Comparison of ENCODE assay signal across 12 mouse cellular contexts in the genomic region with DNA sequence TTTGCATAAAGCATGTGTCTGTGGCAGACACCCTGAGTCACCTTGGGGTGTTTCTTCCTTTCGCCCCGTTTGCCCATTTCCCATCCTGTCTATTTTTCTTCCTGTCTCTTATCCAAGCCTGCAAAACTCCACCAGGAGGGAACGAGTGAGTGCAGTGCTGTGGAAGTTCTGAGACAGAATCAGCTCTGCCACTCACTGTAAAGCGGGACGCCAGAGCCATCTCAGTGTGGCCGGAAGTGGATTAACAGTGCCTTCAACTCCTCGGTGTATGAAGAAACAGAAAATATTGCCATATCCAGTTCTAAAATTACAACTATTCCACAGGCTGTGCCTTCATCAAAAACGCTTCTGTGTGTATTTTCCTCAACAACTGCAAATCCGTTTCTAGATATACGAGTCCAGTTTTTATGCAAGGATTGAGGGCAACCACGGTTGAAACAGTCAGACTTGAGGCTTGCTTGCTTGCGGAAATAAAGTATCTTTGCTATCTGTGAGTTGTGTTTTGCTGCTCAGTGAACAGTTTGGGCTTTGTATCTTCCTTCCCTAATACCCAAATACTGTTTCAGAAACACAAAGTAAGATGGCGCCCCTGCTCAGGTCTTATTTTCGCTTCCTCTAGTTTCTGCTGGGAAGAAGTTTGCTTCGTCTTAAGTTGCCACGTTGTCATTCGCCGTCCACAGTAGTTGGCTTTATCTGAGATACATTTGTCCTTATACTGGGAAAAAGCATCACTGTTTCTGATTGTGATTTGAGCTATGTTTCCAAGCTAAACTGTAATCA. TPM values are rescaled to one million over a fixed set of nuclear protein-coding genes. Genes with fewer than 3 reads are reported as not detected.
DNase-seq lines count a peak whose midpoint lies in the region; ATAC-seq and TF ChIP-seq lines count a peak whose summit lies in the region.
"Had no signal": no experiment of that assay in that cellular context is flagged by ENCODE, and none has a peak within 500 bp of the region (broad histone marks: within the 10 kb centered on the region; RNA-seq: fewer than 3 reads in every experiment).

No protein-coding gene starts in this region.

- intact Hi-C loops in left cerebral cortex, postnatal 10 days (cut with DNase I), result loop anchor here (5.0 kb wide), 2 partner anchors 375 to 505 kb away; no protein-coding TSS in a partner anchor

- peak overlapping the region; percentile 48 for H3K4me2 ChIP-seq in heart, postnatal 0 days (ENCODE audit: low read depth, low read length)
- no peak overlapping the region; the same call in 1 of the 2 replicates for H3K4me2 ChIP-seq in midbrain, postnatal 0 days (ENCODE audit: low read depth, low read length, poor library complexity, severe bottlenecking)
- no peak overlapping the region for H3K4me2 ChIP-seq in kidney, embryonic 14.5 days (replicated peaks; ENCODE audit: low read depth, low read length)

- ATAC-seq in heart, postnatal 0 days (ENCODE audit: insufficient read depth, low read depth), result no peak
- ATAC-seq in midbrain, postnatal 0 days (ENCODE audit: low FRiP score), result no peak
- no peak for ATAC-seq in kidney, embryonic 14.5 days (ENCODE audit: low FRiP score, low TSS enrichment)

- H3K9me3 ChIP-seq in heart, postnatal 0 days (replicated peaks; ENCODE audit: control insufficient read depth, low read length), result no peaks in the 10 kb centered on the region
- no peaks in the 10 kb centered on the region for H3K9me3 ChIP-seq in midbrain, postnatal 0 days (ENCODE audit: low read length)
- no peaks in the 10 kb centered on the region for H3K9me3 ChIP-seq in kidney, embryonic 14.5 days (ENCODE audit: control insufficient read depth, low read length)
- H3K9me3 ChIP-seq: forebrain, embryonic 13.5 days had no signal

- no peak for TF ChIP-seq CTCF in heart, postnatal 0 days (IDR thresholded peaks at IDR 0.05; ENCODE audit: low read depth)
- no peak for TF ChIP-seq CTCF in midbrain, postnatal 0 days (IDR thresholded peaks at IDR 0.05)

- DNase-seq in heart, postnatal 0 days (ENCODE audit: low spot score), result no peak
- DNase-seq in heart, adult 11 months, result no peak
- DNase-seq in 416B (ENCODE audit: low read depth), result peak; percentile 85
- DNase-seq in T-cell, adult 2 months (ENCODE audit: low spot score), result peak; percentile 36
- no peak for DNase-seq in midbrain, postnatal 0 days (ENCODE audit: low spot score)
- DNase-seq in left cerebral cortex, postnatal 10 days (ENCODE audit: extremely low spot score in 1 of 2, low spot score in 2 of 2), result no peak
- no peak for DNase-seq in gastrocnemius, postnatal 4 days (ENCODE audit: low spot score in 2 of 2)
- DNase-seq: gastrocnemius, postnatal 25 days had no signal

- no peaks in the 10 kb centered on the region for H3K27me3 ChIP-seq in heart, postnatal 0 days (ENCODE audit: control insufficient read depth, insufficient read depth, low read length)
- no peaks in the 10 kb centered on the region for H3K27me3 ChIP-seq in midbrain, postnatal 0 days (ENCODE audit: insufficient read depth, low read length)
- no peaks in the 10 kb centered on the region for H3K27me3 ChIP-seq in kidney, embryonic 14.5 days (ENCODE audit: control insufficient read depth, insufficient read depth, low read length)
- H3K27me3 ChIP-seq: forebrain, embryonic 13.5 days had no signal

- no peak overlapping the region for H3K9ac ChIP-seq in heart, postnatal 0 days (replicated peaks; ENCODE audit: low read depth, low read length)
- no peak overlapping the region for H3K9ac ChIP-seq in midbrain, postnatal 0 days (replicated peaks; ENCODE audit: low read length, poor library complexity, severe bottlenecking)
- H3K9ac ChIP-seq in kidney, embryonic 14.5 days (ENCODE audit: low read depth, low read length), result no peak overlapping the region

- H3K4me1 ChIP-seq in heart, postnatal 0 days (ENCODE audit: control insufficient read depth, insufficient read depth), result no peaks in the 10 kb centered on the region
- 0 out of 2 replicates have a peak, but pooled peaks cover 6% of the 10 kb centered on the region for H3K4me1 ChIP-seq in midbrain, postnatal 0 days (ENCODE audit: insufficient read depth, low read length)
- H3K4me1 ChIP-seq in kidney, embryonic 14.5 days (ENCODE audit: control insufficient read depth, insufficient read depth, low read length), result no peaks in the 10 kb centered on the region

- H3K36me3 ChIP-seq in heart, postnatal 0 days (replicated peaks; ENCODE audit: control insufficient read depth, insufficient read depth, low read length), result no peaks in the 10 kb centered on the region
- no peaks in the 10 kb centered on the region for H3K36me3 ChIP-seq in midbrain, postnatal 0 days (ENCODE audit: insufficient read depth, low read length)
- no peaks in the 10 kb centered on the region for H3K36me3 ChIP-seq in kidney, embryonic 14.5 days (ENCODE audit: control insufficient read depth, insufficient read depth, low read length)

- no peak overlapping the region for H3K4me3 ChIP-seq in heart, postnatal 0 days (ENCODE audit: low read depth, low read length)
- H3K4me3 ChIP-seq in midbrain, postnatal 0 days (ENCODE audit: low read depth, low read length), result no peak overlapping the region
- H3K4me3 ChIP-seq in kidney, embryonic 14.5 days (ENCODE audit: low read length), result no peak overlapping the region
- H3K4me3 ChIP-seq: forebrain, embryonic 13.5 days had no signal

- no peak for TF ChIP-seq EP300 in heart, postnatal 0 days (IDR thresholded peaks at IDR 0.05; ENCODE audit: low read depth)

- H3K27ac ChIP-seq in heart, postnatal 0 days (ENCODE audit: low read depth), result no peak overlapping the region
- H3K27ac ChIP-seq in midbrain, postnatal 0 days (ENCODE audit: low read depth, low read length), result peak overlapping the region; percentile 32
- H3K27ac ChIP-seq in kidney, embryonic 14.5 days (ENCODE audit: low read depth, low read length), result no peak overlapping the region
- H3K27ac ChIP-seq: forebrain, embryonic 13.5 days had no signal

- WGBS in heart, postnatal 0 days, result 53% methylated on average over 18 of the region's 18 CpGs
- 62% methylated on average over 18 of the region's 18 CpGs for WGBS in midbrain, postnatal 0 days
- 71% methylated on average over 18 of the region's 18 CpGs for WGBS in kidney, embryonic 14.5 days

RNA-seq across cellular contexts. Expression of gene Atp6v1g3, which starts 54.1 kb away (rescaled TPM):
- not detected in 2 replicates for total RNA-seq in heart, postnatal 0 days (2014; rRNA removed; ENCODE audit: low replicate concordance)
- not detected in 2 replicates for polyA plus RNA-seq in heart, postnatal 0 days (2015; fragmentation: Nextera tagmentation; extraction: Ambion mirVana)
- not detected in 2 replicates for total RNA-seq in midbrain, postnatal 0 days (2014; rRNA removed)
- not detected in 2 replicates for polyA plus RNA-seq in midbrain, postnatal 0 days (2015; fragmentation: Nextera tagmentation; extraction: Ambion mirVana)
- total RNA-seq in left cerebral cortex, postnatal 10 days (2021), result not detected
- total RNA-seq in gastrocnemius, postnatal 4 days (2021), result not detected
- 0.37 and 0.95 TPM in 2 replicates for polyA plus RNA-seq in kidney, embryonic 14.5 days (2014; fragmentation: Nextera tagmentation; extraction: Ambion mirVana)
- total RNA-seq: gastrocnemius, postnatal 25 days; neutrophil, adult 5-6 weeks had no signal
- polyA plus RNA-seq: forebrain, embryonic 13.5 days; large intestine, adult 2 months had no signal

Comparison
In these comparisons a context has a peak if more than half of its experiments do, and no peak if none do; other contexts are left out.
1. DNase-seq: peak in 416B (single experiment) and T-cell, adult 2 months (single experiment); none in heart, postnatal 0 days (single experiment), heart, adult 11 months (single experiment), midbrain, postnatal 0 days (single experiment), left cerebral cortex, postnatal 10 days (0 of 2) and gastrocnemius, postnatal 4 days (0 of 2).